Mouse (Mus musculus): ENCODE data around the gene Cirbp. TPM values are rescaled to one million over a fixed set of nuclear protein-coding genes. Genes with fewer than 3 reads are reported as not detected.

The Cirbp gene
- polyA plus RNA-seq, 1 experiment: 39.5 TPM

GRCm38 (mm10) chr10:80189999-80190398 is 24.2 kb downstream of the Cirbp start:
- TF ChIP-seq GATA1 (IDR thresholded peaks at IDR 0.05; ENCODE audit: borderline replicate concordance, low read length) (no peak), FLI1 (IDR thresholded peaks at IDR 0.05; ENCODE audit: low read length) (no peak)
- Histone ChIP-seq H3K36me3 (replicated peaks; ENCODE audit: low read length) (no peaks in the 10 kb centered on the region), H3K4me3 (replicated peaks) (peak overlapping the region; percentile 83), H3K27me3 (replicated peaks) (peaks cover 96% of the 10 kb centered on the region), H3K9me3 (no peaks in the 10 kb centered on the region), H3K4me1 (peaks cover 46% of the 10 kb centered on the region)

- TF ChIP-seq FLI1 (IDR thresholded peaks at IDR 0.05; ENCODE audit: low read length) (no peak), GATA1 (IDR thresholded peaks at IDR 0.05; ENCODE audit: borderline replicate concordance, low read length) (no peak)
- Histone ChIP-seq H3K4me3 (replicated peaks) (peak overlapping the region; percentile 83), H3K4me1 (peaks cover 45% of the 10 kb centered on the region), H3K36me3 (replicated peaks; ENCODE audit: low read length) (no peaks in the 10 kb centered on the region), H3K27me3 (replicated peaks) (peaks cover 94% of the 10 kb centered on the region), H3K9me3 (no peaks in the 10 kb centered on the region)
These were observed 24.8 kb downstream of the Cirbp start for GRCm38 (mm10) chr10:80190491-80191051.

GRCm38 (mm10) chr10:80193976-80194375 is 28.2 kb downstream of the Cirbp start:
- no peaks in the 10 kb centered on the region for H3K36me3 ChIP-seq (replicated peaks; ENCODE audit: low read length)
- no peak overlapping the region for H3K4me3 ChIP-seq (replicated peaks)
- H3K4me1 ChIP-seq: peaks cover 37% of the 10 kb centered on the region
- peaks cover 85% of the 10 kb centered on the region for H3K27me3 ChIP-seq (replicated peaks)
- no peaks in the 10 kb centered on the region for H3K9me3 ChIP-seq
- no peak for TF ChIP-seq FLI1 (IDR thresholded peaks at IDR 0.05; ENCODE audit: low read length)
- no peak for TF ChIP-seq GATA1 (IDR thresholded peaks at IDR 0.05; ENCODE audit: borderline replicate concordance, low read length)

- Histone ChIP-seq H3K4me1 (peaks cover 38% of the 10 kb centered on the region), H3K27me3 (replicated peaks) (peaks cover 82% of the 10 kb centered on the region), H3K4me3 (replicated peaks) (no peak overlapping the region), H3K9me3 (no peaks in the 10 kb centered on the region), H3K36me3 (replicated peaks; ENCODE audit: low read length) (no peaks in the 10 kb centered on the region)
- TF ChIP-seq GATA1 (IDR thresholded peaks at IDR 0.05; ENCODE audit: borderline replicate concordance, low read length): no peak
- TF ChIP-seq FLI1 (IDR thresholded peaks at IDR 0.05; ENCODE audit: low read length): no peak
These were observed 28.7 kb downstream of the Cirbp start for GRCm38 (mm10) chr10:80194441-80194840.

GRCm38 (mm10) chr10:80196167-80196566 is 30.4 kb downstream of the Cirbp start:
- Histone ChIP-seq H3K27me3 (replicated peaks) (peaks cover 79% of the 10 kb centered on the region), H3K36me3 (replicated peaks; ENCODE audit: low read length) (no peaks in the 10 kb centered on the region)

GRCm38 (mm10) chr10:80196778-80197581 is 31.2 kb downstream of the Cirbp start:
- no peaks in the 10 kb centered on the region for H3K9me3 ChIP-seq
- peaks cover 75% of the 10 kb centered on the region for H3K27me3 ChIP-seq (replicated peaks)
- no peak for TF ChIP-seq GATA1 (IDR thresholded peaks at IDR 0.05; ENCODE audit: borderline replicate concordance, low read length)
- TF ChIP-seq FLI1 (IDR thresholded peaks at IDR 0.05; ENCODE audit: low read length): no peak
- H3K36me3 ChIP-seq (replicated peaks; ENCODE audit: low read length): no peaks in the 10 kb centered on the region
- H3K4me3 ChIP-seq (replicated peaks): no peak overlapping the region
- peaks cover 26% of the 10 kb centered on the region for H3K4me1 ChIP-seq

More at GRCm38 (mm10) chr10:80196167-80196566, 30.4 kb downstream of the Cirbp start:
- Histone ChIP-seq H3K4me3 (replicated peaks) (no peak overlapping the region), H3K4me1 (peaks cover 32% of the 10 kb centered on the region), H3K9me3 (no peaks in the 10 kb centered on the region)
- TF ChIP-seq FLI1 (IDR thresholded peaks at IDR 0.05; ENCODE audit: low read length): no peak

GRCm38 (mm10) chr10:80199440-80200008 is 33.7 kb downstream of the Cirbp start:
- TF ChIP-seq FLI1 (IDR thresholded peaks at IDR 0.05; ENCODE audit: low read length) (no peak), GATA1 (IDR thresholded peaks at IDR 0.05; ENCODE audit: borderline replicate concordance, low read length) (no peak)
- Histone ChIP-seq H3K27me3 (replicated peaks) (peaks cover 65% of the 10 kb centered on the region), H3K4me3 (replicated peaks) (no peak overlapping the region), H3K4me1 (peaks cover 13% of the 10 kb centered on the region), H3K36me3 (replicated peaks; ENCODE audit: low read length) (no peaks in the 10 kb centered on the region), H3K9me3 (no peaks in the 10 kb centered on the region)

GRCm38 (mm10) chr10:80200485-80200884 is 34.7 kb downstream of the Cirbp start:
- TF ChIP-seq FLI1 (IDR thresholded peaks at IDR 0.05; ENCODE audit: low read length) (no peak), GATA1 (IDR thresholded peaks at IDR 0.05; ENCODE audit: borderline replicate concordance, low read length) (no peak)

GRCm38 (mm10) chr10:80204055-80204454 is 38.3 kb downstream of the Cirbp start:
- Histone ChIP-seq H3K27me3 (replicated peaks) (peaks cover 71% of the 10 kb centered on the region), H3K36me3 (replicated peaks; ENCODE audit: low read length) (no peaks in the 10 kb centered on the region)

More at GRCm38 (mm10) chr10:80200485-80200884, 34.7 kb downstream of the Cirbp start:
- H3K27me3 ChIP-seq (replicated peaks): peaks cover 69% of the 10 kb centered on the region
- H3K4me3 ChIP-seq (replicated peaks): no peak overlapping the region
- H3K4me1 ChIP-seq: peaks cover 13% of the 10 kb centered on the region
- H3K36me3 ChIP-seq (replicated peaks; ENCODE audit: low read length): no peaks in the 10 kb centered on the region
- H3K9me3 ChIP-seq: no peaks in the 10 kb centered on the region

GRCm38 (mm10) chr10:80207201-80207600 is 41.4 kb downstream of the Cirbp start:
- Histone ChIP-seq H3K27me3 (replicated peaks) (peaks cover 63% of the 10 kb centered on the region), H3K4me3 (replicated peaks) (no peak overlapping the region), H3K4me1 (peaks cover 10% of the 10 kb centered on the region), H3K36me3 (replicated peaks; ENCODE audit: low read length) (no peaks in the 10 kb centered on the region), H3K9me3 (no peaks in the 10 kb centered on the region)
- TF ChIP-seq FLI1 (IDR thresholded peaks at IDR 0.05; ENCODE audit: low read length) (no peak), GATA1 (IDR thresholded peaks at IDR 0.05; ENCODE audit: borderline replicate concordance, low read length) (no peak)

More at GRCm38 (mm10) chr10:80204055-80204454, 38.3 kb downstream of the Cirbp start:
- TF ChIP-seq FLI1 (IDR thresholded peaks at IDR 0.05; ENCODE audit: low read length): no peak
- TF ChIP-seq GATA1 (IDR thresholded peaks at IDR 0.05; ENCODE audit: borderline replicate concordance, low read length): no peak
- Histone ChIP-seq H3K9me3 (no peaks in the 10 kb centered on the region), H3K4me3 (replicated peaks) (no peak overlapping the region), H3K4me1 (peaks cover 13% of the 10 kb centered on the region)
